Mouse (Mus musculus): ENCODE data around the gene Cdcp1.

The Cdcp1 gene

DNA sequence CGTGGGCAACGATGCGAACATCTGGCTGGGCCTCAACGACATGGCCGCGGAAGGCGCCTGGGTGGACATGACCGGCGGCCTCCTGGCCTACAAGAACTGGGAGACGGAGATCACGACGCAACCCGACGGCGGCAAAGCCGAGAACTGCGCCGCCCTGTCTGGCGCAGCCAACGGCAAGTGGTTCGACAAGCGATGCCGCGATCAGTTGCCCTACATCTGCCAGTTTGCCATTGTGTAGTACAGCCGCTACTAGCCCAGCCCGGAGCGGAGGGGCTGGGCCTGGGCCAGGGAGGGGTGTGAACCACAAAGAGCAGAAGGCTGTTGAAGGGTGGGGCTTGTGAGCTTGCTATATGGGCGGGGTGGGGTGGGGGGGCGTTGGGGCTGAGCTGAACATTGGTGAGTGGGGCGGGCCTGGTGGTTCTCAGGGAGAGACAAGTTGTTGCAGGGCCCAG lies 58.9 kb downstream of the Cdcp1 start:
- DNase-seq (ENCODE audit: extremely low read depth, insufficient read length, low spot score), result peak; percentile 18

DNA sequence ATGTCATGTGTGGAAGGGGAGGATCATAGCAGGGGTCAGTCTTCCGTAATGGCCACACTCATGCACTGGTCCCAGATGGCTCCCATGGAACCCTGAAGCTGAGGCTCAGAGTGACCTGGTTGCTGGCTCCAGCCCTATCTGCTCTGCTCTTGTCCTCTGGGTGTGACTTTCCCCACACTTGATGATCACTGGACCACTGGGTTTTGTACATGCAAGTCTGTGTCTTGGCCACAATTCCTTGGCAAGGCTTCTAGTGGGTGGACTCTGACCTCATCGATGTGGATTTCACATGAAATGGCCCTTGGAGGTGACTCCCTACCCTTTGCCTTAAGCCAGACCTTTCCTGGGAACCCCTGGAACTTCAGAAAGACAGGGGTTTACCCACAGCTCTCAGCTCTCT lies 62.7 kb downstream of the Cdcp1 start:
- DNase-seq (ENCODE audit: extremely low read depth, insufficient read length, low spot score), result no peak

DNA sequence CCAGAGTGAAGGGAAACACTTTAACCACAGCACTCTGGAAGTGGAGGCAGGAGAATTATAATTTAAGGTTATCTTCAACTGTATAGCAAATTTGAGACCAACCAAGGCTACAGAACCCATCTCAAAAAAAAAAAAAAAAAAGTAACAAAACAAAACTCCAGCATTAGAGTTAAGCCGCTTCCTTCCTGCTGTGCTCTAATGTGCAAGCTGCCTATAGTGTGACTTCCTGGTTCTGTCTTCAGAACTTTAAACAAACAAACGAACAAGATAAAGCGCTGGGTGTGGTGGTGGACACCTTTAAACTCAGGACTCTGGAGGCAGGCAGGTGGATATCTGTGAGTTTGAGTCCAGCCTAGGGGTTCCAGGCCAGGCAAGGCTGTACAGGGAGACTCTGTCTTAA lies 63.8 kb downstream of the Cdcp1 start:
- DNase-seq (ENCODE audit: extremely low read depth, insufficient read length, low spot score), result no peak

DNA sequence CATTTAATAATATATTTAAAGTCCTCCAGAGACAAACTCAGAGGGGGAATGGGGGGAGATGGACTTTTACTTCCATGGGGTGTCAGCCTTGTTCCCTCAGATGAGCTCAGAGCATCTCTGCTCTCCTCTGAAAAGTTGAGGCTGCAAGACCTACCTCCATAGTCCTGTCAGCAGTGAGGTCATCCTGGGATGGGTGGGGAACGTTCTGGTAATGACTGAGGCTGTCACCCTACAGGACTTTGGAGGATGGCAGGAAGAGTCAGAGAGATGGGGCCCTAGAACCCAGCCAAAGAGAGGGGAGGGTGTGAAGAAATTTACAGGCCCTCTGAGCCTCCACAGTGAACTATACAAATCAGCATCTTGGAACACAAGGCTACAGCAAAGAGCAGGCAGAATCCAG lies 64.3 kb downstream of the Cdcp1 start:
- DNase-seq (ENCODE audit: extremely low read depth, insufficient read length, low spot score), result no peak

DNA sequence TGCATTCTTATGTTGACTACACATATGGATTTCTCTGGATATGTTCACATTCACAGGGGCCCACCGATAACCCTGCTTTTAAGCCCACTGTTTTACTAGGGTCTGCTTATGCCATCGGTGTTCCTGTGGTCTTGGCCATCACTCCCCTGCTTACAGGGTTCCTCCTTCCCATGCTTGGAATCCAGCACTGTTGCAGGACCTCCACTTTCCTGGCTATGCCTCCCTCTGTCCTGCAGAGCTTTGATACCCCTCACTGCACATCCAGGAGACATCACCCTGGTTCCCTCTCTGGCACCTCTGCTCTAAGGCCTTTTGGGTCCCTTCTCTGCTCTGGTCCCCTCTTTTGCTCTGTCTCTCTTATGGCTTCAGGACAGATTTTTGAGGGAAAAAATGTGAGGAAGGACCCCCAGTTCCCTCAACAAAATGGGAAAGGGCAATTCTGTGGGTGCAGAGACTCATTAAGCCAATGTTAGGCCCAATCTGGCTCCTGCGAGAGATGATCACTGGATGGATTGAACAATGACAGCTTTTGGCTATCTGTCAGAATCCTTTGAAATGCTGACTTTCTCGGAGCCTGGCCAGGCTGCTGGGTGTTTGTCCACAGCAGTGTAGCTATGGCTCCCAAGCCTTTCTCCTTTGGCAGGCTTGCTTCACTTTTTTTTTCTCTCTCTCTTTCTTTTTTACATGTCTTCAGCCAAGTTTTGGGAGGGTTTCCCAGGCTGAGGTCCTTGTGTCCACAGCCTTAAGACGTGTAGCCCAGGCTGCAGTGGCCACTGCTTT lies 65.4 kb downstream of the Cdcp1 start, which contains the start of gene Clec3b:
Clec3b (plus strand) TSS at position 706 of the 780 bp plus-strand sequence.
- DNase-seq (ENCODE audit: extremely low read depth, insufficient read length, low spot score), result no peak

DNA sequence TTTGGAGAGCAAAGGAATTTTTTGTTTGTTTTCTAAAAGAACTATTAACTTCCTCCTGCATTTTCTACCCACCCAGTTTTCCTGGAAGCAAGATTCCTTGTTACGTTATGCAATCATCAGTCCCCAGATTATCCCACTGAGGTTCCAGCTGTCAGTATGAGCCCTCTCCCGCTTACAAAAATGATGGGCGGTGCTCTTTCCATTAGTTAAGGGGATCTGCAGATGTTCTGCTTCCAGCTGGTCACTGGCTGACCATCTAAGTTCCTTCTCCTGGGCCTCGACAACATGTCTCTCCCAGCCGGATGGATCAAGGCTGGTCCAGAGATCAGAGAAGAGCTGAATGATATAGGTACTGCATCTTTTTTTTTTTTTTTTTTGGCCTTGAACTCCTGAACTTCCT lies 67.4 kb downstream of the Cdcp1 start:
- DNase-seq (ENCODE audit: extremely low read depth, insufficient read length, low spot score), result no peak

DNA sequence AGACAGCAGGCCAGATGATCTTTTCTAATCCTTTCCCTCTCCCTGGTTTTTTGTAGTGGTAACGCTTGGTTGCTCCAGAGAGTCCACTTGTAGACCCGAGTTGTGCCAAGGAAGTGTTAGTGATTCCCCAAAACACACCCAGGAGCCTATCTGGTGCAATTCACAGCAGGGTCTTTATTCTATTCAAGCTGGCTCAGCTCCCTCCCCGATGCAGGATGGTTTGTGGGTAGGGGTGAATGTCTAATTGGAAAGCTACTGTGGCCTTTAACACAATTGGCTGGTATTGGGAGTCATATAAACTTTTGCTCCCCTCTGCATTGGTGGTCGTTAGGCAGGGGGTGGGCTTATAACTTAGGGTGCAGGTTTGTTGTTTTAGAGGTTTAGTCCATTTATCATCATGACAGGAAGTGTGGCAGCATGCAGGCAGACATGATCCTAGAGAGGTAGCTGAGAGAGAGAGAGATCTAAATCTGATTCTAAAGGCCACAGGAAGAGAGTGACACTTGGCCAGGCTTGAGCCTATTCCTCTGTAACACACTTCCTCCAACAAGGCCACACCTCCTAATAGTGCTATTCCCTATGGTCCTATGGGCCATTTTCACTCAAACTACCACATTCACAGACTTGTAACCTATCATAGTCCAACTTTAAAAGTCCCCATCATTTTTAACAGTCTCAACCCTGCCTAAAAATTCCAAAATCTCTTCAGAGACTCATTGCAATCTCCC lies 75.8 kb downstream of the Cdcp1 start:
- DNase-seq (ENCODE audit: extremely low read depth, insufficient read length, low spot score), result no peak

DNA sequence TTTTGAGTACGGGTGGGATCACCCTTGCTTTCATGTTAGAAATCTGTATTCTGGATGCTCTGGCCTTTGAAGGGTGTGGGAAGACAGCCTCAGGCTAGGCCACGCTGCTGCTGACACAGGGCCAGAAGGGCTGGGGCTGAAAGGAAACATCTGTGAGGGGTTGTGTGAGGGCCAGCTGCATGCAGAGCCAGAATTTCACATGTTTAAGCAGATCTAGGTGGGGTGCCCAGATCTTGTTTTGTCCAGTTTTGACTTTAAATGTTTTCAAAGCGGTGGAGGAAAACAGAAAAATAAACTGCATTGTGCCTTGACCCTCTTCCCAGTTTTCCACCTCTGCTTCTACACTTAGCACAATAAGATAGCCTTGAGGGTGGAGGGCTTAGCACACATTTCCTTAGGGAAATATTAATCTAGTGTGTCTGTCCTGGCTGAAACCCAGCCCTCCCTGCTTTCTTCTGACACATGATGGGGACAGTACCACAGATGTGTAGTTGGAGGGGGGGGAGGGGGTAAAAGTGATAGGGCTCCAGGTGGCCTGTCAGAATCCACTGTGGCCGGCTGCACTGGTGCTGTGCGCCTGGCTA lies 76.9 kb downstream of the Cdcp1 start:
- DNase-seq (ENCODE audit: extremely low read depth, insufficient read length, low spot score), result no peak

DNA sequence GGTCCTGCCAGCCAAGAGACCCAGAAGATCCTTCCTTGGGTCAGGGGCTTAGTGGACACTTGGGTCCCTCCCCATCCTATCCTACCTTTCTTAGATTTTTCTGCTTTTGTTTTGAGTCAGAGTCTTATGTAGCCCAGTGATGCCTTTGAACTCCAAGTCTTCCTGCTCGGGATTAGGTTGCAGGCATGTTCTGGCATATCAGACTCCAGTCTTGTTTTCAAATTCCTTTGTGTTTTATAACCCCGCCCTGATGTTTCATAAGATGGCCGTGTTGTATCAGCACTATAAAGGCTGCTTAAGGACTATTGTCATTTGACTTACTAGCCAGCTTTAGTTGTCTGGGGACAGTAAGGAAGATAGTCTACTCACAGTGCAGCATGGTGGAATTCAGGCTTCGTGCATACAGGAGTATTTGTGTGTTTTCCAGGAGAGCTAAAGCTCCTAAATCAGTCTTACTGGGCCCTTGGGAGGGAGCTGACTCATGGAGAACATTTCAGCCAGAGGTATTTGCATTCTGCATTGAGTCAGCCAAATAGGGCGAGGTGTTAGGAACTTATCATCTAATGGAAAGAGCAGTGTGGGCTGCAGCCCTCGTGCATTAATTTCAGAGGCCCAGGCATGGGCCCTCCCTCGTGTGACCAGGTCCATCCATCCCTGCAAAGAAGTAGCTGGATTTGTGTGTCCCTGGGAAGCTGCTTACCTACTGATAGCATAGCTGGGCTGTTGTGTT lies 78.7 kb downstream of the Cdcp1 start:
- DNase-seq (ENCODE audit: extremely low read depth, insufficient read length, low spot score), result peak; percentile 48

DNA sequence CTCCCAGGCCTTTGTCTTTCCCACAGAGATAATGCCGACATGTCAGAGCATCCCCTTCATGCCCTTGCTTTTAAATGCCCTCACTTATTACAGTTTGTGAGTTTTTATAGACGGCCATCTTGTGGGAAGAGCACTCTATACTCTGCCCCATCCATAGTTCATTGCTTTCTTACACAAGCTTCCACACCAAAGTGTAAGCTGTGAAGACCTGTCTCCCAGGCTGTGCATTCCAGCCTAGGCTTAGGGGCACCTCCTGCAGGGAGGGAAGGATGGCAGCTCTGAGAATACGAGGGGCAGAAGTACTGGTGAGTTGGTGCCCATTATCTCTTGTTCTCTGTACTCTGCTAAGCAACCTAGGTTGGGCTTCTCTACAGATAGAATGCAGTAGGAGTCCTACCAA lies 82.8 kb downstream of the Cdcp1 start:
- no peak for DNase-seq (ENCODE audit: extremely low read depth, insufficient read length, low spot score)

DNA sequence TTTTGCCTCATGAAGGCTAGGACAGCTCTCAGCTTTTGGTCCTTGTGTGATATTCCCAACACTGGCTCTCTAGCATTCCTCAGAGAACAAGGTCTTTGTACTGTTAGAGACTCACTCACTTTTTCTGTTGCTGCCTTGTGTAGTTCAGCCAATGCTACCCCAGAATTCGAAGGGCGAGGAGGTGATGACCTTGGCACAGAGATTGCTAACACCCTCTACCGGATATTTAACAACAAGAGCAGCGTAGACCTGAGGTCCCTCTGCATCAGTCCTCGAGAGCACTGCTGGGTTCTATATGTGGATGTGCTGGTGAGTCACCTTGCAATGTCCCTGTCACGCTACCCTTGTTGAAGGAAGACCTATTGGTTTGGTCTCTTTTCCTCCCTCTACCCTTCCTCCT lies 88.2 kb downstream of the Cdcp1 start:
- no peak for DNase-seq (ENCODE audit: extremely low read depth, insufficient read length, low spot score)

DNA sequence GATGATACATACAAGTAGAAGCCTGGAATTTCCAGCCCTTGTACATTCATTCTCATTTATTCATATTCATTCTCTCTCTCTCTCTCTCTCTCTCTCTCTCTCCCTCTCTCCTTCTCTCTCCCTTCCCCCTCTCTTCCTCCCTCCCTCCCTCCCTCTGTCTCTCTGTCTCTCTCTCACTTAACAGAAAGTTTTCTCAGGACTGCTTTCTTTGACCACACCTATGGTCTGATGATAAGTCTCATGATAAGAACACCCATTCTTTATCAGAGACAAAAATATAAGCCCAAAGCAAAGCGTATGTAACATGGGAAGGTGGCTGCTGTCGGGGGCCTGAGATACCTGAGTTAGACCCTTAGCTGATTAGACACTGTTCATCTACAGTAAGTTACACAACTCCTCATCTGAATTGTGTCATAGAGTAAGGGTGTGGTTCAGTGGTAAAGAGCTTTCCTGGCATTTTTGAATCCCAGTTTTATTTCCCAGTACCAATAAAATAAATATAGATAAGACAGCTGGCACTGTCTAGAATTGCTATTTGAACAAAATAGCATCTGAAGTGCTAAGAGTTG lies 91.3 kb downstream of the Cdcp1 start:
- DNase-seq (ENCODE audit: extremely low read depth, insufficient read length, low spot score), result peak; percentile 22

DNA sequence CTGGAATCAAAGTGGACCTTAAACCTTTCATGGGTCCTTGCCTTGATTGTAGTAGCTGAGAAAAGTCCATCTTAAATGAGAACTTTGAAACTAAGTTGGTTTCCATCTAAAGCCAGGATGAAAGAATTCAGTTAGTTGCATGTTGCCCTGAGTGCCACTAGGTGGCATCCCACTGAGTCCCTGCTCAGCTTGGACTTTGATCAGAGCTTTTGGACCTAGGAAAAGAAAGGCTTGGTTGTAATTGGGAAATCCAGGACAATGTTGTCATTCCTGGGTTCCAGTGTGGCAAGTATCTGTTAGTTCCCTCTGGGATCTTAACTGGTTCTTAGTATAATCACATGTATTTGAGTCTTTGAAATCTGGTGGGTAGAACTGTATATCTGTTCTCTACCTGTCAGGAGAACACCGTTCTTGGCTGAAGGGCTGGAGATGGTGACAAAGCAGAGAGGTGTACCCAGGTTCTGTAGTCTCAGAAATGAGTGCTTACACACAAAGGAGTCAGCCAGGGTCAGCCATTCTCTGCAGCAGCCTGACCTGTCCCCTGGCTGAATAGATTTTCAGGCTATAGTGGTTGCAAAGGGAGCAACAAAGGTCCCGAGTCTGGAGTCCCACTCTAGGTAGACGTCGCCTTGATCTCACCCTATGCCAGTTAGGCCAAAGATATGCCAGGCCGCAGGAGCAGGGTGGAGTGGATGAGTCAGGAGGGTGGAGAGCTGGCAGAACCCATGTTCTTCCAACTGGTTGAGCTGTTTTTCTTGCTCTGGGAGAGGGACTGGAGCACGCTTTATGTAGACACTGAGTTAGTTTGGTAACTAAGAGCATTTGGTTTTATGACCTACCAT lies 92.0 kb downstream of the Cdcp1 start:
- peak; percentile 63 for DNase-seq (ENCODE audit: extremely low read depth, insufficient read length, low spot score)

DNA sequence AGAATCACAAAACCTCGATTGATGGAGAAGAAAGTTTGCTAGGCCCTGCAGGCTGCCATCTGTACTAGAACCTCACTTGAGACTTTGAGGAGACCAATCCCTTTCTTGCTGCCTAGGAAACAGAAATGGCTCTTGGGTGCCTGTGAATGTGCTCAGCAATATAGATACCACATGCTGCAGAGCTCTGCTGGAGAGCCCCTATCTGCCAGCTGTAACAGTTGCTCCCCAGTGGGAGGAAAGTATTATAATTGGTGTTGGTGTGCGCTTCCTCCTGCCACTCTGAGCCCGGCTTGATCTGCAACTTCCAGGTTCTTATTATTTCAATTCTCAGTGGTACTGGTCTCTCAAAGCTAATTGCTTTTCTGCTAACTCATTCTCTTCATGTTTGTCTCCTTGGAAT lies 92.8 kb downstream of the Cdcp1 start:
- no peak for DNase-seq (ENCODE audit: extremely low read depth, insufficient read length, low spot score)
